Mouse (Mus musculus) adrenal gland, postnatal 10 days (tissue): Measurements from ENCODE around the gene Snx11. TPM values are rescaled to one million over a fixed set of nuclear protein-coding genes. Genes with fewer than 3 reads are reported as not detected.
"Not testable (repeated sequence)": the region's sequence is repeated elsewhere in the genome, so short reads cannot be mapped to it uniquely, and the experiment has no call there.

Experiments
- DNase-seq: peaks from one replicate; pipeline ENCODE4 v3.0.0; 2021; ENCODE audit warnings: mixed read lengths
- total RNA-seq, 2 experiments: library from RNA; stranded (reverse); gene quantifications; 2 replicates each; pipeline ENCODE4 v1.2.3; 2021

Snx11 gene
- total RNA-seq, 2 experiments from 2014 or later = 19.2 to 22.9 TPM

GRCm38 (mm10) chr11:96796586-96796985 is 19.2 kb upstream of the Snx11 start:
- no peak for DNase-seq

- no peak for DNase-seq
These were observed 18.7 kb upstream of the Snx11 start for GRCm38 (mm10) chr11:96796081-96796480.

GRCm38 (mm10) chr11:96795491-96795890 is 18.1 kb upstream of the Snx11 start:
- DNase-seq = no peak

- DNase-seq = no peak
These were observed 13.3 kb upstream of the Snx11 start for GRCm38 (mm10) chr11:96790681-96791080.

- DNase-seq = no peak
These were observed 12.6 kb upstream of the Snx11 start for GRCm38 (mm10) chr11:96789990-96790389.

GRCm38 (mm10) chr11:96788871-96789795 is 11.8 kb upstream of the Snx11 start, which contains the start of gene Cbx1:
Gene Cbx1, plus strand, starts transcription at chr11:96789127.
- peak; percentile 94 for DNase-seq

GRCm38 (mm10) chr11:96786731-96787450 is 9.5 kb upstream of the Snx11 start:
- no peak for DNase-seq

- DNase-seq = peak; percentile 85
These were observed 7.5 kb upstream of the Snx11 start for GRCm38 (mm10) chr11:96784847-96785246.

GRCm38 (mm10) chr11:96781425-96781824 is 4.1 kb upstream of the Snx11 start:
- DNase-seq = no peak

- DNase-seq = no peak
These were observed 2.9 kb upstream of the Snx11 start for GRCm38 (mm10) chr11:96780306-96780705.

GRCm38 (mm10) chr11:96778061-96778627 is 785 bp upstream of the Snx11 start:
- not testable (repeated sequence) for DNase-seq

GRCm38 (mm10) chr11:96776068-96776467 is 1.3 kb downstream of the Snx11 start:
- DNase-seq = no peak

- DNase-seq = no peak
These were observed 1.7 kb downstream of the Snx11 start for GRCm38 (mm10) chr11:96775665-96776064.

- no peak for DNase-seq
These were observed 2.3 kb downstream of the Snx11 start for GRCm38 (mm10) chr11:96775063-96775462.

- DNase-seq = no peak
These were observed 2.8 kb downstream of the Snx11 start for GRCm38 (mm10) chr11:96774536-96774935.

GRCm38 (mm10) chr11:96772413-96772812 is 4.9 kb downstream of the Snx11 start:
- DNase-seq = no peak

GRCm38 (mm10) chr11:96771274-96771975 is 5.9 kb downstream of the Snx11 start:
- DNase-seq = no peak

- no peak for DNase-seq
These were observed 9.1 kb downstream of the Snx11 start for GRCm38 (mm10) chr11:96768240-96768639.

GRCm38 (mm10) chr11:96767096-96767495 is 10.3 kb downstream of the Snx11 start:
- no peak for DNase-seq

GRCm38 (mm10) chr11:96766555-96766954 is 10.8 kb downstream of the Snx11 start:
- DNase-seq = no peak

GRCm38 (mm10) chr11:96765645-96766044 is 11.7 kb downstream of the Snx11 start:
- DNase-seq = no peak
